Mouse (Mus musculus) liver, embryonic 12.5 days (tissue): ENCODE results near the gene Ccndbp1. TPM values are rescaled to one million over a fixed set of nuclear protein-coding genes. Genes with fewer than 3 reads are reported as not detected.
A peak's percentile ranks its signal among the peaks of the same experiment; 100 is the strongest.
"Not testable (repeated sequence)": the region's sequence is repeated elsewhere in the genome, so short reads cannot be mapped to it uniquely, and the experiment has no call there.

ENCODE experiments used
- ATAC-seq: fragments of 200-750 bp; cut with Nextera tagmentation; 2 replicates; pipeline ENCODE4 v1.8.0; 2017; ENCODE audit warnings: moderate number of reproducible peaks, mild to moderate bottlenecking, moderate library complexity
- H3K27ac ChIP-seq: fragments of 300-500 bp; sonication (generic); 2 replicates; pipeline ENCODE4 v1.5.1; 2016; ENCODE audit warnings: mild to moderate bottlenecking
- H3K27me3 ChIP-seq: fragments of 300-500 bp; sonication (generic); replicated peaks from 2 replicates; pipeline ENCODE4 v1.6.1; 2016; ENCODE audit warnings: mild to moderate bottlenecking, moderate library complexity
- H3K36me3 ChIP-seq: fragments of 300-500 bp; sonication (generic); 2 replicates; pipeline ENCODE4 v1.6.1; 2016; ENCODE audit warnings: mild to moderate bottlenecking, moderate library complexity
- H3K4me1 ChIP-seq: fragments of 300-500 bp; sonication (generic); 2 replicates; pipeline ENCODE4 v1.6.1; 2016
- H3K4me2 ChIP-seq: fragments of 300-500 bp; sonication (generic); 2 replicates; pipeline ENCODE4 v1.6.1; 2016; ENCODE audit warnings: mild to moderate bottlenecking, moderate library complexity
- H3K4me3 ChIP-seq: fragments of 300-500 bp; sonication (generic); 2 replicates; pipeline ENCODE4 v1.5.1; 2016; ENCODE audit warnings: mild to moderate bottlenecking, moderate library complexity
- H3K9ac ChIP-seq: fragments of 300-500 bp; sonication (generic); 2 replicates; pipeline ENCODE4 v1.6.1; 2016; ENCODE audit warnings: mild to moderate bottlenecking, moderate library complexity
- H3K9me3 ChIP-seq: fragments of 300-500 bp; sonication (generic); replicated peaks from 2 replicates; pipeline ENCODE4 v1.6.1; 2016; ENCODE audit warnings: mild to moderate bottlenecking, moderate library complexity
- WGBS: fragments of 180-500 bp; shearing (Covaris S2); methylation state at CpG from one replicate; pipeline ENCODE4 v1.1.7; 2016; ENCODE audit not compliant: insufficient replicate concordance; 5-methylcytosine and 5-hydroxymethylcytosine counted together
- polyA plus RNA-seq: library from polyadenylated mRNA; unstranded; fragments of >200 nt; fragmentation: Nextera tagmentation; extraction: Ambion mirVana; gene quantifications from 2 replicates; pipeline ENCODE4 v1.2.1, GENCODE M21; 2016

Ccndbp1 gene
- polyA plus RNA-seq, 1 experiment from 2014 or later = 40.7 TPM

DNA sequence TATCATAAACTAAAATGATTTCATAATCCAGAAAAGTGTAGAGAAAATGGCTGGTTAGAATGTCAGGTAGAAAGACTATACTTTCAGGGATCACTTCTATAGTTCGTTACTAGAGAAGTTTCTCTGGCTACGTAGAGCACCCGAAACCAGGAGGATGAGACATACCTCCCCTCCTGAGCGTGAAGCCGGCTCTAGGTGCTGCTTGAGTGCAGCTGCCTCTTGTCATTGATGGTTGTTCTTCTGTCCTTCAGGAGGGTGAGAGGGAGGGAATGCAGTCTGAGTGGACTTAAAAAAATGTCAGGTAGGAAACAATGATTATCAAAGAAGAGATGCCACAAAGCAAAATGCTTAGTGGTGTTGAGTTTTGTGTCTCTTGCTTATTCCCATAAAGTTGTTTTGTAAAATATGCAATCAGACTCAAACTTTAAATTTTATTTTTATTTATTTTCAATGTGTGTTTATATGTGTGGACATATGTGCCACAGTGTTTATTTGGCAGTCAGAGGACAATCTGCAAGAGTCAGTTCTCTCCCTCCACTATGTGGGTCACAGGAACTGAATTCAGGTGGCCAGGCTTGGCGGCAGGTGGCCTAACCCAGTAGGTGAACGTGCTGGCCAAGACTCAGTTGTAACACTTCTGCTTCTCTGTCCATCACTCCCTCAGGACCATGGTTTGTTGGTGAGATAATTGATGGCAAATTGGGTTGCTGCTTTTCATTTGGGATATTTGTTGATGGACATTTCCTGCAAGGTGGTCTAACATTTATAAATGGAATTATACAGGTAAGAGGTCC lies 4.0 kb upstream of the Ccndbp1 start:
- Histone ChIP-seq H3K4me1 (peaks cover 12% of the 10 kb centered on the region), H3K27ac (no peak overlapping the region), H3K9ac (no peak overlapping the region), H3K4me3 (no peak overlapping the region), H3K36me3 (no peaks in the 10 kb centered on the region), H3K27me3 (no peaks in the 10 kb centered on the region), H3K9me3 (no peaks in the 10 kb centered on the region), H3K4me2 (no peak overlapping the region)
- 74% methylated on average over 7 of the region's 7 CpGs for WGBS
- ATAC-seq = no peak

- H3K9me3 ChIP-seq = no peaks in the 10 kb centered on the region
- peaks cover 21% of the 10 kb centered on the region for H3K36me3 ChIP-seq
- 69% methylated on average over 1 of the region's 1 CpGs for WGBS
- no peak overlapping the region for H3K9ac ChIP-seq
- H3K4me1 ChIP-seq = peaks cover 17% of the 10 kb centered on the region
- H3K4me2 ChIP-seq = no peak overlapping the region
- no peak for ATAC-seq
- H3K27me3 ChIP-seq = no peaks in the 10 kb centered on the region
- peak overlapping the region; percentile 61 for H3K27ac ChIP-seq
- no peak overlapping the region for H3K4me3 ChIP-seq
Observed at GRCm38 (mm10) chr2:121006986-121007385, 1.2 kb upstream of the Ccndbp1 start.

- ATAC-seq = peak; percentile 51
- no peaks in the 10 kb centered on the region for H3K9me3 ChIP-seq
- H3K27me3 ChIP-seq = no peaks in the 10 kb centered on the region
- peak overlapping the region; percentile 89 for H3K27ac ChIP-seq
- peak overlapping the region; percentile 84 for H3K4me2 ChIP-seq
- peak overlapping the region; percentile 86 for H3K4me3 ChIP-seq
- 1% methylated on average over 12 of the region's 12 CpGs for WGBS
- peak overlapping the region; percentile 84 for H3K9ac ChIP-seq
- H3K4me1 ChIP-seq = peaks cover 17% of the 10 kb centered on the region
- peaks cover 34% of the 10 kb centered on the region for H3K36me3 ChIP-seq
Observed at GRCm38 (mm10) chr2:121008664-121009007, 433 bp downstream of the Ccndbp1 start.

DNA sequence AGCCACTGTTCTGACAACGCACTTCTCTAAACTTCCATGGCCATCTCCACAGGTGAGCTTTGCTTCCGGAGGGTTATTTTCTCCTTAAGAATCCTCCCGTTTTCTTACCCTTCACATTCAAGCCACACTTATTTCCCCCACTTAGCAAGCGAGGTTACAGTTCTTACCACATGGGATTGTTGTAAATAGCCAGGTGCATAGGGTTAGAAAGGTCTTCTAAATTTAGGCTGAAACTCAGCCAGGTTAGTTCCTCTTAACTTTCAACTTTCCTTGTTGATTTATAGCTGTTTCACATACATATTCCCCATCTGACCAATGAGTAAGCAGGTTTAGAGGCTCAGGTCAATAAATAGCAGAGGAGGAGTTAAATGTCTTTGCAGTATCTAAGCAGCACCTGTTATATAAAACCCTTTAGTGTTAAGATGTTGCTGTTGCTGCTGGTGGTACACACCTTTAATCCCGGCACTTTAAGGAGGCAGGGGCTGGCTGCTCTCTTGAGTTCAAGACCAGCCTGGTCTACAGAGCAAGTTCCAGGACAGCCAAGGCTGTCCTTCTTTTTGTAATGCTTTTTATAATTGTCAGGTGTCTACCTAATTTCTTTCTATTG lies 971 bp downstream of the Ccndbp1 start:
- WGBS = 20% methylated on average over 5 of the region's 5 CpGs
- H3K36me3 ChIP-seq = peaks cover 38% of the 10 kb centered on the region
- H3K27me3 ChIP-seq = no peaks in the 10 kb centered on the region
- peaks cover 17% of the 10 kb centered on the region for H3K4me1 ChIP-seq
- H3K27ac ChIP-seq = peak overlapping the region; percentile 89
- H3K9ac ChIP-seq = peak overlapping the region; percentile 84
- ATAC-seq = no peak
- H3K9me3 ChIP-seq = no peaks in the 10 kb centered on the region
- H3K4me3 ChIP-seq = peak overlapping the region; percentile 86
- H3K4me2 ChIP-seq = peak overlapping the region; percentile 84

GRCm38 (mm10) chr2:121012676-121013075 lies 4.5 kb downstream of the Ccndbp1 start:
- Histone ChIP-seq H3K4me2 (no peak overlapping the region), H3K27ac (no peak overlapping the region), H3K4me1 (peaks cover 15% of the 10 kb centered on the region), H3K27me3 (no peaks in the 10 kb centered on the region), H3K36me3 (peaks cover 63% of the 10 kb centered on the region), H3K9ac (no peak overlapping the region), H3K4me3 (no peak overlapping the region), H3K9me3 (no peaks in the 10 kb centered on the region)
- WGBS = 89% methylated on average over 9 of the region's 9 CpGs
- no peak for ATAC-seq

DNA sequence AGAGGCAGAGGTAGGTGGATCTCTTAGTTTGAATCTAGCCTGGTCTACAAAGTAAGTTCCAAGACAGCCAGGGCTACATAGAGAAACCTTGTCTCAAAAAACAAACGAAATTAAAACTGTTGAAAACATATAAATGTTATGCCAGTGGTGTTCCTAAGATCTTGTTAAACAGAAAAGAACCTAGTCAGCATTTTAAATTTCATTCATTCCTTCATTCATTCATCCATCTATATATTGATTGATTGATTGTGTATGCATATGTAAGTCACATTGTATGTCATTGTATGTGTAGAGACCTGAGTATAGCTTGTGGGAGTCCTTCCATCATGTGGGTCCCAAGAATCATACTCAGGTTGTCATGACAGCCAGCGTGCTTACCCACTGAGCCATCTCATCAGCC lies 7.3 kb downstream of the Ccndbp1 start:
- 75% methylated on average over 2 of the region's 2 CpGs for WGBS
- H3K36me3 ChIP-seq = peaks cover 81% of the 10 kb centered on the region
- H3K4me1 ChIP-seq = no peaks in the 10 kb centered on the region

GRCm38 (mm10) chr2:121016226-121016625 lies 8.0 kb downstream of the Ccndbp1 start:
- Histone ChIP-seq H3K4me3 (no peak overlapping the region), H3K27me3 (no peaks in the 10 kb centered on the region), H3K4me2 (no peak overlapping the region), H3K36me3 (peaks cover 82% of the 10 kb centered on the region), H3K27ac (no peak overlapping the region), H3K9me3 (no peaks in the 10 kb centered on the region), H3K4me1 (no peaks in the 10 kb centered on the region), H3K9ac (no peak overlapping the region)
- no peak for ATAC-seq
- whole genome bisulfite sequencing = 82% methylated on average over 9 of the region's 9 CpGs

More for the DNA sequence above, 7.3 kb downstream of the Ccndbp1 start:
- Histone ChIP-seq H3K4me2 (no peak overlapping the region), H3K9me3 (no peaks in the 10 kb centered on the region), H3K9ac (no peak overlapping the region), H3K4me3 (no peak overlapping the region), H3K27me3 (no peaks in the 10 kb centered on the region), H3K27ac (no peak overlapping the region)
- ATAC-seq = no peak

DNA sequence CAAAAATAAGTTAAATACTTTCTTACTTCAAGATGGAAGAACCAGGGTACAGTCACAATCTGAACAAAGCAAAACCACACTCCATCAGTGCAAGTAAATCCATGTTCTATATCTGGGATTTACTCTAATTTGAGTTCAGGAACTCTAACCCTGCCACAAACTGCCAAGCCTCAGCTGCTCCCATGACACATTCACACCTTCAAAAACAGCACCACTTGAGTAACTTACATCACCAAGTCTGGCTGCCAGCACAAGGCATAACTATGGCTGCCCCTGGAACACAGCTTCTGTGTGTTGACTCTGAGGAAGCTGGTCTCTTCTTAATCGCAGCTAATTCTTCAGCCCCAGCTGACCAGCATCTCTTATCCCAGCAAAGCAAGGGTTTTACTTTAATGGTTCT lies 8.9 kb downstream of the Ccndbp1 start:
- WGBS = 83% methylated on average over 1 of the region's 1 CpGs
- H3K27me3 ChIP-seq = no peaks in the 10 kb centered on the region
- H3K36me3 ChIP-seq = peaks cover 83% of the 10 kb centered on the region
- H3K9ac ChIP-seq = no peak overlapping the region
- H3K4me1 ChIP-seq = no peaks in the 10 kb centered on the region
- H3K9me3 ChIP-seq = no peaks in the 10 kb centered on the region
- H3K27ac ChIP-seq = no peak overlapping the region
- no peak for ATAC-seq
- H3K4me3 ChIP-seq = no peak overlapping the region
- H3K4me2 ChIP-seq = no peak overlapping the region

DNA sequence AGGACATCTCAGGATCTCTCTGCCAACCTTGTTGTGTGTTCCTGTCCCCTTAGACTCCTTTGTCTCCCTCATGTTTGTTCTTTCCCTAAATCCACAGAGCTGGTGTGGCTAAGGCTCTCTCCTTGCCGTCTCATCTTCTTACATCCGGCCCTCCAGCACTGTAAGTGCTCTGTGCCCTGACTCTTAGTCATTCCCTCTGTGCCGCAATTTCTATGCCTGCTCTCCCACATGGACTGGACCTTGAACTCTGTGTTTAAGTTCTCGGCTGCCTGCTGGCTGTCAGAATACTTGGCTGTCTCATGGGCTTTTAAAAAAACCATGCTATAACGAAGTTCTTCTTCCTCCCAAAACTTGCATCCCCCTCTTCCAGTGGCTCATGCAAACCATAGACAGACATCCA lies 14.7 kb downstream of the Ccndbp1 start:
- Histone ChIP-seq H3K9me3 (no peaks in the 10 kb centered on the region), H3K27ac (no peak overlapping the region), H3K4me3 (no peak overlapping the region), H3K4me1 (peaks cover 6% of the 10 kb centered on the region; the same call in 1 of the 2 replicates), H3K36me3 (peaks cover 97% of the 10 kb centered on the region), H3K27me3 (no peaks in the 10 kb centered on the region), H3K4me2 (no peak overlapping the region), H3K9ac (no peak overlapping the region)
- WGBS = 71% methylated on average over 5 of the region's 5 CpGs
- ATAC-seq = no peak

DNA sequence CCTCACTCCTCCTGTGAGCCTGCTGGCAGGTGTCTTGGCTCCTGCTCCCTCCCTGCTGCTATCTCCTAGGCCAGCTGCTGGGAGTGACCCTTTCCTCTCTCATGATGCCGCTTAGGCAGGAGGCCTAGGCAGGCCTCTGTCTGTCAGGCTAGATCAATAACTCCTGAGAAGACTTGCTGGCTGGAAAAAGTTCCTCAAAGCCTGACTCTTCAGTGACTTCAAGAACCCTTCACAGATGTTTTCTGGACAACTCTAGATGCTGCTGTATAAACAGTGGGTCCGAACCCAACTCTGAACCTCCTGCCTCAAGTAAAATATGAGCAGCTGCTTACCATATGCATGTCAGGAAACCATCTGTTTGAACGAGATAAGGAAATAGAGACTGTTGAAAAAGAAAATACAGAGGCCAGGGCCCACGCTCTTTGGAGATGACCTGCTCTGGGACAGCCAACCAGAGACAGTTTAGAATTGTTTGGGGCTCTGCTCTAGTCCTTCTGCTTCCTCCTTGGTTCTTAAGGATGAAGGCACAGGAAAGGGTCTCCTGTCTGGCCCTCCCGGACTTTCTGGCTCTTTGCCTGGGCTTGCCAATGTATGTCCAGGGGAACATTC lies 28.6 kb downstream of the Ccndbp1 start, which contains the start of gene Epb42:
Gene Epb42, minus strand, starts transcription at position 340 of the 609 bp plus-strand sequence.
- Histone ChIP-seq H3K4me3 (peak within 1 kb of the TSS; percentile 74), H3K9me3 (no peaks in the 10 kb centered on the region), H3K9ac (peak within 1 kb of the TSS; percentile 81), H3K4me2 (peak within 1 kb of the TSS; percentile 80), H3K4me1 (peaks cover 50% of the 10 kb centered on the region), H3K27me3 (no peaks in the 10 kb centered on the region), H3K27ac (peak within 1 kb of the TSS; percentile 99), H3K36me3 (peaks cover 35% of the 10 kb centered on the region)
- ATAC-seq = peak; percentile 99
- WGBS = 10% methylated on average over 5 of the region's 5 CpGs

GRCm38 (mm10) chr2:121038851-121039250 lies 30.6 kb downstream of the Ccndbp1 start:
- not testable (repeated sequence) for H3K4me2 ChIP-seq, H3K4me3 ChIP-seq, H3K9ac ChIP-seq, H3K27me3 ChIP-seq, H3K9me3 ChIP-seq, ATAC-seq
- 85% methylated on average over 1 of the region's 1 CpGs for WGBS
- H3K36me3 ChIP-seq = peaks cover 15% of the 10 kb centered on the region
- H3K4me1 ChIP-seq = peaks cover 32% of the 10 kb centered on the region
- H3K27ac ChIP-seq = peak overlapping the region; percentile 71

DNA sequence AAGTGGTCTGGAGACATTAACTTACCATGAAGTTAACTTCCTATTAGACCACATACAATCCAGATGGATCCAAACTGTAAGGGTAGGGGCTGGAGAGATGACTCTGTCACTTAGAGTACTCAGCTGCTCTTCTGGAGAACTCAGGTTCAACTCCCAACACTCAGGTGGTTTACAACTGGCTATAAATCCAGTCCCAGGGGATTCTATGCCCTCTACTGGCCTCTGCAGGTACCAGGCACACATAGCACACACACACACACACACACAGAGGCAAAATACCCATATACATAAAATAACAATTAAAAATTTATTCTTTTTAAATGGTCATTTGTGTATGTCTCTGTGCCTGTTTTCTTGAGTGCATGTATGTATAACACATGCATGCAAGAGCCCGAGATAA lies 31.2 kb downstream of the Ccndbp1 start:
- Histone ChIP-seq H3K4me3 (no peak overlapping the region), H3K4me1 (peaks cover 27% of the 10 kb centered on the region), H3K9me3 (no peaks in the 10 kb centered on the region), H3K9ac (no peak overlapping the region), H3K4me2 (no peak overlapping the region), H3K27ac (peak overlapping the region; percentile 40; the same call in 1 of the 2 replicates), H3K27me3 (peaks cover under 1% of the 10 kb centered on the region; the same call in 1 of the 2 replicates), H3K36me3 (peaks cover 9% of the 10 kb centered on the region)
- WGBS = 84% methylated on average over 1 of the region's 1 CpGs
- no peak for ATAC-seq
